Mouse (Mus musculus) kidney, adult 8-10 months (tissue): ENCODE measurements around the gene Eif3m.
"Not testable (repeated sequence)": the region's sequence is repeated elsewhere in the genome, so short reads cannot be mapped to it uniquely, and the experiment has no call there.

ENCODE experiments used
- DNase-seq, 2 experiments: peaks; one replicate each; pipeline ENCODE4 v3.0.0; 2022

The Eif3m gene

GRCm38 (mm10) chr2:105016967-105017287 lies at the start of gene Eif3m:
Gene Eif3m (minus strand): TSS chr2:105017080.
- DNase-seq: peak; percentile 94 to 96

- DNase-seq: no peak
These were observed 46.0 kb upstream of the Eif3m start for GRCm38 (mm10) chr2:105062741-105063372.

- no peak for DNase-seq
These were observed 41.8 kb upstream of the Eif3m start for GRCm38 (mm10) chr2:105058577-105059116.

- DNase-seq: no peak
These were observed 38.6 kb upstream of the Eif3m start for GRCm38 (mm10) chr2:105055529-105055928.

- DNase-seq: no peak
These were observed 31.4 kb upstream of the Eif3m start for GRCm38 (mm10) chr2:105048301-105048700.

GRCm38 (mm10) chr2:105043152-105043551 lies 26.3 kb upstream of the Eif3m start:
- DNase-seq: peak in 1 of 2 experiments; percentile 14

GRCm38 (mm10) chr2:105040859-105041258 lies 24.0 kb upstream of the Eif3m start:
- DNase-seq: no peak

- no peak for DNase-seq
These were observed 22.0 kb upstream of the Eif3m start for GRCm38 (mm10) chr2:105038879-105039278.

GRCm38 (mm10) chr2:105037956-105038569 lies 21.2 kb upstream of the Eif3m start:
- no peak for DNase-seq

GRCm38 (mm10) chr2:105036401-105037070 lies 19.7 kb upstream of the Eif3m start:
- DNase-seq: no peak

GRCm38 (mm10) chr2:105035985-105036384 lies 19.1 kb upstream of the Eif3m start:
- no peak for DNase-seq

- no peak for DNase-seq
These were observed 17.2 kb upstream of the Eif3m start for GRCm38 (mm10) chr2:105034084-105034483.

GRCm38 (mm10) chr2:105030505-105030904 lies 13.6 kb upstream of the Eif3m start:
- no peak for DNase-seq

GRCm38 (mm10) chr2:105028806-105029205 lies 11.9 kb upstream of the Eif3m start:
- no peak for DNase-seq

GRCm38 (mm10) chr2:105026950-105027695 lies 10.2 kb upstream of the Eif3m start:
- no peak for DNase-seq

GRCm38 (mm10) chr2:105025610-105026009 lies 8.7 kb upstream of the Eif3m start:
- DNase-seq: not testable (repeated sequence)

- DNase-seq: no peak
These were observed 6.9 kb upstream of the Eif3m start for GRCm38 (mm10) chr2:105023815-105024214.

GRCm38 (mm10) chr2:105023031-105023615 lies 6.2 kb upstream of the Eif3m start:
- no peak for DNase-seq

GRCm38 (mm10) chr2:105021836-105022235 lies 5.0 kb upstream of the Eif3m start:
- no peak for DNase-seq

GRCm38 (mm10) chr2:105021256-105021655 lies 4.4 kb upstream of the Eif3m start:
- no peak for DNase-seq

- DNase-seq: no peak
These were observed 2.6 kb upstream of the Eif3m start for GRCm38 (mm10) chr2:105019457-105019856.

GRCm38 (mm10) chr2:105017802-105018201 lies 922 bp upstream of the Eif3m start:
- DNase-seq: peak in 1 of 2 experiments; percentile 33
